Mouse (Mus musculus): ENCODE results near the gene Itpkb. TPM values are rescaled to one million over a fixed set of nuclear protein-coding genes. Genes with fewer than 3 reads are reported as not detected.
A peak's percentile ranks its signal among the peaks of the same experiment; 100 is the strongest.

Gene Itpkb
- polyA plus RNA-seq, 1 experiment, result 14.9 TPM

DNA sequence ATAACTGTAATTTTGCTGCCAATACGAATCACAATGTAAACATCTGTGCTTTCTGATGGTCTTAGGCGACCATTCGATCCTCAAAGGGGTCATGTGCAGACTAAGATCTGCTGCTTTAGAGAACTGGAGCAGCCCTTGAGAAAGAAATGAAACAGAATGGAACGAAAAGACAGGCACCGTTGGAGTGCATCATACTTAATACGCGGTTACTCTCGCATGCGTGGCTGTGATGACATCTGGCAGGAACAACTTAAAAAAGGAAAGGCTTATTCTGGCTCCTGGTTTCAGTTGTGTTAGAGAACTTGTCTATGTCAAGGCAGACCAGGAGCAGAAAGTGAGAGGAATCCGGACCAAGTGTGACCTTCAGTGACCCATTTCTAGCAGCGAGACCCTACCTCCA lies 15.6 kb upstream of the Itpkb start:
- Histone ChIP-seq H3K27ac (ENCODE audit: insufficient read depth, low read depth, low read length) (no peak overlapping the region), H3K4me1 (ENCODE audit: control insufficient read depth, insufficient read depth, low read length) (no peaks in the 10 kb centered on the region), H3K27me3 (replicated peaks; ENCODE audit: control insufficient read depth, insufficient read depth, low read length) (no peaks in the 10 kb centered on the region), H3K36me3 (ENCODE audit: control insufficient read depth, insufficient read depth, low read length) (no peaks in the 10 kb centered on the region), H3K4me3 (ENCODE audit: insufficient read depth, low read depth, low read length) (no peak overlapping the region)
- TF ChIP-seq POLR2A (IDR thresholded peaks at IDR 0.05; ENCODE audit: low read depth, low read length), result no peak
- no peak for TF ChIP-seq CTCF (conservative IDR thresholded peaks at IDR 0.05; ENCODE audit: insufficient read depth, insufficient read length, low read depth, low read length)
- no peak for DNase-seq
- 81% methylated on average over 11 of the region's 11 CpGs for WGBS

DNA sequence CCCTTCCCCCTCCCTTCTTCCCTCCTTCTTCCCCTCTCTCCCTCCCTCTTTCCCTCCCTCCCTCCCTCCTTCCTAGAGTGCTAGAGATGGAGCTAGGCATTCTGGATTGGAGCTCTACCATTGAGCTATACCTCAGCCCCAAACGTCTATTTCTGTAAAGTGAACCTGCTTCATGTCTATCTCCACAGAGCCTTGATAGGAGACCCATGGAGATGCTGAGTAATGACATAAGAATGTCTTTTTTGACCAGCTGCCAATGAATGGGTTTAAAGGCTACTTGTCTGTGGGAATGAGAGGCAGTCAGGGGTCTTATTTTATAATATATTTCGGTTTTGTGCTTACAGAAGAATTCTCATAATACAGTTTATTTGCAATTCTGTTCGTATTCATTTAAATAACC lies 15.2 kb upstream of the Itpkb start:
- Histone ChIP-seq H3K36me3 (ENCODE audit: control insufficient read depth, insufficient read depth, low read length) (no peaks in the 10 kb centered on the region), H3K27ac (ENCODE audit: insufficient read depth, low read depth, low read length) (no peak overlapping the region), H3K4me3 (ENCODE audit: insufficient read depth, low read depth, low read length) (no peak overlapping the region), H3K27me3 (replicated peaks; ENCODE audit: control insufficient read depth, insufficient read depth, low read length) (no peaks in the 10 kb centered on the region), H3K4me1 (ENCODE audit: control insufficient read depth, insufficient read depth, low read length) (no peaks in the 10 kb centered on the region)
- no peak for DNase-seq
- WGBS, result 69% methylated on average over 3 of the region's 3 CpGs
- TF ChIP-seq CTCF (conservative IDR thresholded peaks at IDR 0.05; ENCODE audit: insufficient read depth, insufficient read length, low read depth, low read length), result no peak
- TF ChIP-seq POLR2A (IDR thresholded peaks at IDR 0.05; ENCODE audit: low read depth, low read length), result no peak

DNA sequence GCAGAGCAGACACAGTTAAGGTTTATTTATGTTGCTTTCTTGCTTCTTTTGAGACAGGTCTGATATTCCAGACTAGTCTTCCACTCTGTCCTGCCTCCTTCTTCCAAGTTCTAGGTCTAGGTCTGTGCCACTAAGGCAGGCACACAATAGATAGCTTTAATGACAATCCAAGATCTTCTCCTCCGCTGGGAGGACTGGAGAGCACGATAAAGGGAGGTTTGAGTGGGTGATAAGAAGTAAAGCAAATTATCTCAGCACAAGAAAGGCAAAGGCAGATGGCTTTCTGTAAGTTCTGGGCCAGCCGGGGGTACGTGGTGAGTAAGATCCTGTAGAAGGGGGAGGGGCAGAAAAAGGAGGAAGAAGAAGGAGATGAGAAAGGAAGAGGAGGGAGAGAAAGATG lies 12.8 kb upstream of the Itpkb start:
- DNase-seq, result no peak
- no peaks in the 10 kb centered on the region for H3K4me1 ChIP-seq (ENCODE audit: control insufficient read depth, insufficient read depth, low read length)
- H3K4me3 ChIP-seq (ENCODE audit: insufficient read depth, low read depth, low read length), result no peak overlapping the region
- no peak overlapping the region for H3K27ac ChIP-seq (ENCODE audit: insufficient read depth, low read depth, low read length)
- H3K36me3 ChIP-seq (ENCODE audit: control insufficient read depth, insufficient read depth, low read length), result no peaks in the 10 kb centered on the region
- TF ChIP-seq POLR2A (IDR thresholded peaks at IDR 0.05; ENCODE audit: low read depth, low read length), result no peak
- TF ChIP-seq CTCF (conservative IDR thresholded peaks at IDR 0.05; ENCODE audit: insufficient read depth, insufficient read length, low read depth, low read length), result no peak
- WGBS, result 84% methylated on average over 4 of the region's 4 CpGs
- no peaks in the 10 kb centered on the region for H3K27me3 ChIP-seq (replicated peaks; ENCODE audit: control insufficient read depth, insufficient read depth, low read length)

DNA sequence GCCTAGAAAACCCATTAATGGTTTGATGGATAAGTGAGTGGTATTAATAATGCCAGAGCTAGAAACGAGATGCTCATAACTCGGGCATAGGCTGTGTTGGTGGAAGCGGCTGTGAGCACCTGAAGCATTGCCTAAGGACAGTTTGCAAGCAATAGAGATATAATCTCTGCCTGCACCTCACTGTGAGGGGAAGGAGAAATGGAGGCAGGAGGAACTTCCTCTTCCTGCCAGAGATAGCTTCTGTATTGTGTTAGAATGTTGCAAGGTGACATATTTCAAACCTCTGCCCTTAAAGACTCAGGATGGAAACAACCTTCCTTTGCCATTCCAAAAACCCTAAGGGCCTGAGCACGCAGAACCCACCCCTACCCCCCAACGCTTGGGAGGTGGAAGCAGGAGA lies 11.9 kb upstream of the Itpkb start:
- Histone ChIP-seq H3K27me3 (replicated peaks; ENCODE audit: control insufficient read depth, insufficient read depth, low read length) (no peaks in the 10 kb centered on the region), H3K4me3 (ENCODE audit: insufficient read depth, low read depth, low read length) (no peak overlapping the region), H3K4me1 (ENCODE audit: control insufficient read depth, insufficient read depth, low read length) (no peaks in the 10 kb centered on the region), H3K36me3 (ENCODE audit: control insufficient read depth, insufficient read depth, low read length) (no peaks in the 10 kb centered on the region), H3K27ac (ENCODE audit: insufficient read depth, low read depth, low read length) (no peak overlapping the region)
- TF ChIP-seq CTCF (conservative IDR thresholded peaks at IDR 0.05; ENCODE audit: insufficient read depth, insufficient read length, low read depth, low read length), result no peak
- no peak for TF ChIP-seq POLR2A (IDR thresholded peaks at IDR 0.05; ENCODE audit: low read depth, low read length)
- no peak for DNase-seq
- 78% methylated on average over 5 of the region's 5 CpGs for WGBS

DNA sequence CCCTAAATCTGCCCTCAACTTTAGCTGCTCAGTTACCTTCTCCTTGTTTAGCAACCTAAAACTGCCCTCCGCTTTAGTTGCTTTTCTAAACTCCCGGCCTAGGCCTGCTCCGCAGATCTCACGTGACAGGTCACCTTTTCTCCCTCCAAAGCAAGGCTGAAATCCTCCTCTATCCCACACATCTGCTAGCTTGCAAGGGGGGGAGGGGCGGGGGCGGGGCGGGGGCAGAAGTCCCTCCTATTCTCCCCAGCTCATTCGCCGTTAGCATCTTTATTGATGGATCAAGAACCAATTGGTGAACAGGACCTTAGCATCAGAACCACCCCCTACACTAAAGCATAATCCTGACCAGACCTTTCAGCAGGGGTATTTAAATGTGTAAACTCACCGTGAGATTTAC lies 10.4 kb upstream of the Itpkb start:
- 39% methylated on average over 10 of the region's 10 CpGs for WGBS

DNA sequence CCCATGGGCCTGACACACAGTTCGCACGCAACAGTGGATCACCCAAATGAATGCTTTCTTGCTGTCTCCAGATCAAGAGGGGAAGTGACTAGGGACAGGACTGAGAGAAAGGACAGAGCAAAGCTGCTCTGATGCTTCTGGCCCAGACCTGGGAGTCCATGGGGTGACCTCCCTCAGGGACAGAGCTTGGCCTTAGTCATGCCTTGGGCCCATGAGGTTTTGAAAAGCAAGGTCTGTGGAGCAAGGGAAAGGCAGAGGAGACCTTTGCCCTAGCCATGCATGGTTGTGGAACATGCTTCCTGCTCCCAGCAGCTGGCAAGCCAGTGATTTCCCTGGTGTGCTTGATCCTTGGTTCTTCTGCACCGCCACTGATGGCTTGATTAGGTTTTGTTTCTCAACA lies 7.4 kb upstream of the Itpkb start:
- Histone ChIP-seq H3K4me3 (ENCODE audit: insufficient read depth, low read depth, low read length) (no peak overlapping the region), H3K36me3 (ENCODE audit: control insufficient read depth, insufficient read depth, low read length) (no peaks in the 10 kb centered on the region), H3K27ac (ENCODE audit: insufficient read depth, low read depth, low read length) (no peak overlapping the region), H3K4me1 (ENCODE audit: control insufficient read depth, insufficient read depth, low read length) (no peaks in the 10 kb centered on the region), H3K27me3 (replicated peaks; ENCODE audit: control insufficient read depth, insufficient read depth, low read length) (no peaks in the 10 kb centered on the region)
- WGBS, result 83% methylated on average over 3 of the region's 3 CpGs
- peak; percentile 31 for DNase-seq
- no peak for TF ChIP-seq POLR2A (IDR thresholded peaks at IDR 0.05; ENCODE audit: low read depth, low read length)
- TF ChIP-seq CTCF (conservative IDR thresholded peaks at IDR 0.05; ENCODE audit: insufficient read depth, insufficient read length, low read depth, low read length), result no peak

More for the DNA sequence above, 10.4 kb upstream of the Itpkb start:
- Histone ChIP-seq H3K27ac (ENCODE audit: insufficient read depth, low read depth, low read length) (no peak overlapping the region), H3K4me3 (ENCODE audit: insufficient read depth, low read depth, low read length) (no peak overlapping the region), H3K36me3 (ENCODE audit: control insufficient read depth, insufficient read depth, low read length) (no peaks in the 10 kb centered on the region), H3K4me1 (ENCODE audit: control insufficient read depth, insufficient read depth, low read length) (no peaks in the 10 kb centered on the region), H3K27me3 (replicated peaks; ENCODE audit: control insufficient read depth, insufficient read depth, low read length) (no peaks in the 10 kb centered on the region)
- DNase-seq, result no peak
- TF ChIP-seq CTCF (conservative IDR thresholded peaks at IDR 0.05; ENCODE audit: insufficient read depth, insufficient read length, low read depth, low read length), result no peak
- no peak for TF ChIP-seq POLR2A (IDR thresholded peaks at IDR 0.05; ENCODE audit: low read depth, low read length)

DNA sequence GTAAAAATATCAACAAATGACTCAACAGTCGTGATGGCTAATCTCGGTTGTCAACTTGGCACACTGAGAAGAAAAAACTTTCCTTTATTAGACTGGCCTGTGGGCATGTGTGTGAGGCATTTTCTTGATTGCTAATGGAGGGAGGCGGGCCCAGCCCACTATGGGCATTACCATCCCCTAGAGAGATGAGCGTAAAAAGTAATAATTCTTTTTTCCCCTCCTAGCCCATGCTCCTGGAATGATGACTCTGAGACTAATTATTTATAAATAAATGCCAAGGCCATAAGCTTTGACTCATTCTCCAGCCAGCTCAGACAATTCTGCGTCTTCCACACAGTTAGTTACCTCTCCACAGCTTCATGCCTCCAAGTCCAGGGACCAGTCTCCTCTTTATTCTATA lies 6.8 kb upstream of the Itpkb start:
- Histone ChIP-seq H3K27me3 (replicated peaks; ENCODE audit: control insufficient read depth, insufficient read depth, low read length) (no peaks in the 10 kb centered on the region), H3K36me3 (ENCODE audit: control insufficient read depth, insufficient read depth, low read length) (no peaks in the 10 kb centered on the region), H3K4me1 (ENCODE audit: control insufficient read depth, insufficient read depth, low read length) (no peaks in the 10 kb centered on the region), H3K4me3 (ENCODE audit: insufficient read depth, low read depth, low read length) (no peak overlapping the region), H3K27ac (ENCODE audit: insufficient read depth, low read depth, low read length) (no peak overlapping the region)
- no peak for DNase-seq
- TF ChIP-seq CTCF (conservative IDR thresholded peaks at IDR 0.05; ENCODE audit: insufficient read depth, insufficient read length, low read depth, low read length) (no peak), POLR2A (IDR thresholded peaks at IDR 0.05; ENCODE audit: low read depth, low read length) (no peak)
- 88% methylated on average over 5 of the region's 5 CpGs for WGBS

DNA sequence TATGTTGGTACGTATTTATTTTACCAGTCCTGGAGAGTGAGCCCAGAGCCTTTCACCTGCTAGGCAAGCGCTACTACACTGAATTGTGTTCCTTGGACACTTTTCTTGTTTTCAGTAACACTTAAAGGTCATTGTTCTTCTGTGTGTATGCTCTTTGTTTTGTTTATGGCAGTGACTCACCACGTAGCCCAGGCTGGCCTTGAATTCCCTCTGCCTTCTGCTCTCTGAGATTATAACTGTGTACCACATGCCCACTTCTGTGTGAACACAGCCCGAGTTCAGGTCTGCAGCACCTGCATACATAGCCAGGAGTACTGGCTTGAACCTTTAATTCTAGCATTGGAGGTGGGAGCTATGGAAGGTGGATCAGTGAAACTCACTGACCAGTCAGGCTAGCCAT lies 6.0 kb upstream of the Itpkb start:
- Histone ChIP-seq H3K36me3 (ENCODE audit: control insufficient read depth, insufficient read depth, low read length) (no peaks in the 10 kb centered on the region), H3K27ac (ENCODE audit: insufficient read depth, low read depth, low read length) (no peak overlapping the region), H3K4me3 (ENCODE audit: insufficient read depth, low read depth, low read length) (no peak overlapping the region), H3K27me3 (replicated peaks; ENCODE audit: control insufficient read depth, insufficient read depth, low read length) (no peaks in the 10 kb centered on the region), H3K4me1 (ENCODE audit: control insufficient read depth, insufficient read depth, low read length) (no peaks in the 10 kb centered on the region; the same call in 1 of the 2 replicates)
- WGBS, result 91% methylated on average over 4 of the region's 4 CpGs
- TF ChIP-seq CTCF (conservative IDR thresholded peaks at IDR 0.05; ENCODE audit: insufficient read depth, insufficient read length, low read depth, low read length), result no peak
- TF ChIP-seq POLR2A (IDR thresholded peaks at IDR 0.05; ENCODE audit: low read depth, low read length), result no peak
- no peak for DNase-seq
